Mouse (Mus musculus): ENCODE results near the gene Usf2. TPM values are rescaled to one million over a fixed set of nuclear protein-coding genes. Genes with fewer than 3 reads are reported as not detected.

The Usf2 gene
- polyA plus RNA-seq, 1 experiment, result 181 TPM

GRCm38 (mm10) chr7:30965677-30966076, 9.1 kb upstream of the Usf2 start:
- TF ChIP-seq GATA1 (IDR thresholded peaks at IDR 0.05; ENCODE audit: low read length), result no peak

- no peak for TF ChIP-seq GATA1 (IDR thresholded peaks at IDR 0.05; ENCODE audit: low read length)
Measured at GRCm38 (mm10) chr7:30964366-30964765, 7.8 kb upstream of the Usf2 start.

GRCm38 (mm10) chr7:30962862-30963261, 6.3 kb upstream of the Usf2 start:
- no peak for TF ChIP-seq GATA1 (IDR thresholded peaks at IDR 0.05; ENCODE audit: low read length)

GRCm38 (mm10) chr7:30959786-30960349, 3.3 kb upstream of the Usf2 start:
- TF ChIP-seq GATA1 (IDR thresholded peaks at IDR 0.05; ENCODE audit: low read length), result no peak

GRCm38 (mm10) chr7:30958866-30959487, 2.4 kb upstream of the Usf2 start:
- TF ChIP-seq GATA1 (IDR thresholded peaks at IDR 0.05; ENCODE audit: low read length), result no peak

- no peak for TF ChIP-seq GATA1 (IDR thresholded peaks at IDR 0.05; ENCODE audit: low read length)
Measured at GRCm38 (mm10) chr7:30958109-30958865, 1.7 kb upstream of the Usf2 start.

- TF ChIP-seq GATA1 (IDR thresholded peaks at IDR 0.05; ENCODE audit: low read length), result no peak
Measured at GRCm38 (mm10) chr7:30957367-30957783, 772 bp upstream of the Usf2 start.

GRCm38 (mm10) chr7:30956357-30956751, 249 bp downstream of the Usf2 start:
- TF ChIP-seq GATA1 (IDR thresholded peaks at IDR 0.05; ENCODE audit: low read length), result no peak

- TF ChIP-seq GATA1 (IDR thresholded peaks at IDR 0.05; ENCODE audit: low read length), result no peak
Measured at GRCm38 (mm10) chr7:30955584-30956356, 833 bp downstream of the Usf2 start.

- TF ChIP-seq GATA1 (IDR thresholded peaks at IDR 0.05; ENCODE audit: low read length), result no peak
Measured at GRCm38 (mm10) chr7:30954971-30955520, 1.6 kb downstream of the Usf2 start.

- TF ChIP-seq GATA1 (IDR thresholded peaks at IDR 0.05; ENCODE audit: low read length), result no peak
Measured at GRCm38 (mm10) chr7:30954036-30954435, 2.6 kb downstream of the Usf2 start.

GRCm38 (mm10) chr7:30953459-30953858, 3.1 kb downstream of the Usf2 start:
- TF ChIP-seq GATA1 (IDR thresholded peaks at IDR 0.05; ENCODE audit: low read length), result no peak

- TF ChIP-seq GATA1 (IDR thresholded peaks at IDR 0.05; ENCODE audit: low read length), result no peak
Measured at GRCm38 (mm10) chr7:30952441-30953265, 4.0 kb downstream of the Usf2 start.

GRCm38 (mm10) chr7:30945876-30946275, 10.7 kb downstream of the Usf2 start:
- TF ChIP-seq GATA1 (IDR thresholded peaks at IDR 0.05; ENCODE audit: low read length), result no peak

All from G1E-ER4 (cell line).